Mouse (Mus musculus) CD4-positive helper T cell, adult 2 months (primary cell): ENCODE measurements at regions not wholly inside any gene's neighbourhood (a gene's known extent, or its start where the extent isn't known, plus 50 kb on each side); places are given as distances from the start of the nearest gene placed in this dataset.
A peak's percentile ranks its signal among the peaks of the same experiment; 100 is the strongest.

Source experiments
- DNase-seq: peaks from one replicate; pipeline ENCODE4 v3.0.0-alpha.2; 2012; ENCODE audit warnings: low read depth, missing footprints, low spot score

DNA sequence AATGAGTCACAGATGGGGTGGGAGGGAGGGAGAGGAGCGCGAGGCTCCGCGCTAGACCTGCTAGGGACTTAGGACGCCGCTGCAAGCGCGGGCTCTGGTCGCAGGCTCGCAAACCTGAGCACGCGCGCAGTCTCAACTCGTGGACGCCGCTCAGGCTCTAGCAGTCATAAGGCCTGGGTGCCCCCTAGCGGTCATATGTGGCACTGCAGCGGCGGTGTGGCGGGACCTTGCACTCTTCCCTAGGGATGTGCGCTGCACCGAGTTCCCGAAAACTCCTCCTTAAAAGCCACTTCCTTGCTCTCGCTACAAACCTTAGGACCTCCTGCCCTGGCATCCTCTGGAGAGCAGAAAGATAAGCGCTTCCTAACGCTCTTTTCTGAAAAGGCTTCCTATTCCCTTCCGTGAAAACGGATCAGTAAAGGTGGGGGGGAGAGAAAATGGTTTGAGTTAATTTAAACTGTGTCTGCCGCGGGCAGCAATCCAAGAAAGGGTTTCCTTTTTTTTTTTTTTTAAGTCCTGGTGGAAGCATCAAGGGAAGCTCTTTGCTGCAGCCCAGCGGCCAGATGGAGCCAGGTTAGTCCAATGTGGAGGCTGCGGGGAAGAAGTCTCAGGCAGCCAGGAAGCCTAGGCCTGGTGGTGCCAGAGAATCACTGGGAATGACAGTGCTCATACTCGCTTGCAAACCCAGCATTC is 50.7 kb upstream of the Kdm8 start:
- DNase-seq, result peak; percentile 80
